Mouse (Mus musculus): ENCODE results near the gene Rtl8b.
"Not testable (repeated sequence)": the region's sequence is repeated elsewhere in the genome, so short reads cannot be mapped to it uniquely, and the experiment has no call there.

- not testable (repeated sequence) for TF ChIP-seq CTCF, POLR2A (IDR thresholded peaks at IDR 0.05; ENCODE audit: insufficient read depth, low read depth, low read length)
Observed at GRCm38 (mm10) chrX:53669557-53670270, 494 bp downstream of the Rtl8b start.

All from olfactory bulb, adult 2 months (tissue).